Mouse (Mus musculus) heart, postnatal 0 days (tissue): Measurements from ENCODE around the gene 3110082I17Rik.

Source experiments
- CTCF ChIP-seq: IDR thresholded peaks from 2 replicates; pipeline ENCODE4 v1.5.1; 2016; ENCODE audit warnings: antibody characterized with exemption, control low read depth, low read depth
- EP300 ChIP-seq: IDR thresholded peaks from 2 replicates; pipeline ENCODE4 v1.6.1; 2016; ENCODE audit warnings: antibody characterized with exemption, low read depth

DNA sequence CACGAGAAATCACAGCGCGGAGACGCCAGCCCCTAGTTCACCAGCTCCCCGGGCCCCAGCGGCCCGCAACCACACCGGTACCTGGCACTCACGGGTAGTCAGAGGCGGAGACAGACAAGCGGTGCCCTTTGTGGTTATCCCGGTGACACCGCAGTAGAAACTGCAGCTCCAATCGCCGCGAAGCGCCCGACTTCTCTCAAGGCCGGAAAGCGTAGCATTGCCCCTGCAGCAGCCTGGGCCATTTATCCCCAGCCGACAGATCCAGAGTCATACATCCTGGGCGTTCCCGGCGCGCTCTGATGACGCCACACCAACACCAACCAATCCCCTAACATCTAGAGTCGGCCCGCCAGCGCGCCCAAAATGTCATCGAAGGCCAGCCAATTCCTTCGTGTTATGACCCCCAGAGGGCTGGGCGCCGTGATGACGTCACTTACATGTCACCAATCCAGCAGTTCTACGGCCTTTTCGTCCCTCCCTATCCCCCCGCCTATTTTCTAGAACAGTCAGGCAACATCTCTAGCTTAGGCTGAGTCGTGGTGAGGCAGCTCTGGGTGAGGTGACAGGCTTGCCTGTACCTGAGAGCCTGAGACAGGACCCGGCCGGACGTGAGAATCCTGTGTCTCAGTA, 24.0 kb upstream of the 3110082I17Rik start, which contains the start of gene Zfand2a:
- TF ChIP-seq CTCF = no peak
- no peak for TF ChIP-seq EP300
